Mouse (Mus musculus) neural tube, embryonic 15.5 days (tissue): ENCODE measurements at regions not wholly inside any gene's neighbourhood (a gene's known extent, or its start where the extent isn't known, plus 50 kb on each side); places are given as distances from the start of the nearest gene placed in this dataset.

Source experiments
- ATAC-seq: fragments of 200-750 bp; cut with Nextera tagmentation; 2 replicates; pipeline ENCODE4 v1.8.0; 2017; ENCODE audit warnings: mild to moderate bottlenecking, moderate TSS enrichment, moderate library complexity; ENCODE audit not compliant: low FRiP score
- H3K27ac ChIP-seq: fragments of 300-500 bp; sonication (generic); replicated peaks from 2 replicates; pipeline ENCODE4 v1.5.1; 2015; ENCODE audit warnings: mild to moderate bottlenecking, inconsistent platforms
- H3K27me3 ChIP-seq: fragments of 300-500 bp; sonication (generic); replicated peaks from 2 replicates; pipeline ENCODE4 v1.6.1; 2015; ENCODE audit warnings: inconsistent platforms
- H3K36me3 ChIP-seq: fragments of 300-500 bp; sonication (generic); 2 replicates; pipeline ENCODE4 v1.6.1; 2015; ENCODE audit warnings: inconsistent platforms
- H3K4me1 ChIP-seq: fragments of 300-500 bp; sonication (generic); 2 replicates; pipeline ENCODE4 v1.6.1; 2015; ENCODE audit warnings: inconsistent platforms
- H3K4me2 ChIP-seq: fragments of 300-500 bp; sonication (generic); 2 replicates; pipeline ENCODE4 v1.6.1; 2015; ENCODE audit warnings: inconsistent platforms, mild to moderate bottlenecking, moderate library complexity
- H3K4me3 ChIP-seq: fragments of 300-500 bp; sonication (generic); replicated peaks from 2 replicates; pipeline ENCODE4 v1.5.1; 2015; ENCODE audit warnings: mild to moderate bottlenecking, inconsistent platforms
- H3K9ac ChIP-seq: fragments of 300-500 bp; sonication (generic); replicated peaks from 2 replicates; pipeline ENCODE4 v1.6.1; 2015; ENCODE audit warnings: mild to moderate bottlenecking, inconsistent platforms
- H3K9me3 ChIP-seq: fragments of 300-500 bp; sonication (generic); replicated peaks from 2 replicates; pipeline ENCODE4 v1.6.1; 2016; ENCODE audit warnings: inconsistent platforms
- WGBS: fragments of 180-500 bp; shearing (Covaris S2); methylation state at CpG from one replicate; pipeline ENCODE4 v1.1.7; 2015; ENCODE audit warnings: mixed read lengths; 5-methylcytosine and 5-hydroxymethylcytosine counted together

DNA sequence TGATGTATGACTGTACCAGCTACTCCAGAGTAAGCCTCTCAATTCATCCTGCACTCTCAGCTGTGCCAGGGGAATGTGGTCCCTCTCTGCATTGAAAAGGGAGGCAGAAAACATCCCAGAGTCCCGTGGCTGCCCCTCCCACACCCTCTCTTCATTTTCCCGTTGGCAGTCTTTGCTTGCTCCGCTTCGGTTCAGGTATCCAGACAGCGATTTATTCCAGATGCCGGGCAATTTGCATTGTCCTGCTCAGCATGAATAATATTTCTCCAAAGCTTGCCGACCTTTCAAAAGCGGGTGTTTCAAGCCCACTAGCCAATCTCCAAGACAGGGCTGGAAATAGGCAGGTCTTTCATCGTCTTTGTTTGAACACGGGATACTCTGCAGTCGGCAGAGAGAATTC is 220.5 kb upstream of the Ntm start:
- Histone ChIP-seq H3K9me3 (no peaks in the 10 kb centered on the region), H3K4me3 (no peak overlapping the region), H3K36me3 (no peaks in the 10 kb centered on the region), H3K4me2 (no peak overlapping the region), H3K9ac (no peak overlapping the region), H3K4me1 (peaks cover 14% of the 10 kb centered on the region; the same call in 1 of the 2 replicates), H3K27me3 (no peaks in the 10 kb centered on the region), H3K27ac (no peak overlapping the region)
- ATAC-seq = no peak
- 57% methylated on average over 11 of the region's 11 CpGs for WGBS

DNA sequence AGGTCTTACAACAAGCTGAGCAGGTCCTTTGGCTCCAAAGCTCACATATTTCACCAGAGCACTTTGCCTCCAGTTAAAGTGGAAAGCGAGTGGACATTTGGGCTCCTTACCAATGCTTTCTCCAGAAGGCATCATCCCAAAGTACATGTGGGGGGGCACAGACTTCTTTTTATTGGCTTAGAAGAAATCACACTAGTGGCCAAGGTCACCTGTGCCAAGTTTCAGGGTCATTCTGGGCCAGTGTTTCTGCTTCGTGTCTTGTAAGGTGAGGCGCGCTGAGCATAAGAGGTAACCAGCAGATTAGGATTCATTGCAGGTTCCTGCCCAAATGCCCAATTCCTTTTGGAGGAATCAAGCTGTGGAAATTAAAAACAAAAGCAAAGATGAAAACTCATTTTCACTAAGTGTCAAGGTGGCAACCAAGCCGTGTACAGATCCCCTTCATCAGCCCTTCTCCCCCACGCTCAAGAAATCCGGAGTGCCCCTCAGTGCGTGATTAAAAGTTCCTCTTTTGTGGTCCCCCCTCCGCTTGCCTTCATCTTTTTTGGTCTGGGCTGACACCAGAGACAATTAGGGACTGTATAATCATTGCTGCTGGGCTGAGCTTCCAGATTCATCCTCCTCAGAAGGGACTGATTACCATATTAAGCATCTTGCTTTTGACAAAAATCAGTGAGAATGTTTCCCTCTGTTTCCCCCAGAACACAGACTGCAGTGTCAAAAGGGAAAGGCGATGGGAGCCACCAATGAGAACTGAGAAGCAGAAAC is 222.2 kb upstream of the Ntm start:
- Histone ChIP-seq H3K36me3 (no peaks in the 10 kb centered on the region), H3K9me3 (no peaks in the 10 kb centered on the region), H3K27me3 (no peaks in the 10 kb centered on the region), H3K9ac (no peak overlapping the region), H3K4me3 (no peak overlapping the region), H3K4me2 (no peak overlapping the region), H3K27ac (no peak overlapping the region), H3K4me1 (peaks cover 14% of the 10 kb centered on the region; the same call in 1 of the 2 replicates)
- ATAC-seq = no peak
- WGBS = 71% methylated on average over 10 of the region's 10 CpGs

DNA sequence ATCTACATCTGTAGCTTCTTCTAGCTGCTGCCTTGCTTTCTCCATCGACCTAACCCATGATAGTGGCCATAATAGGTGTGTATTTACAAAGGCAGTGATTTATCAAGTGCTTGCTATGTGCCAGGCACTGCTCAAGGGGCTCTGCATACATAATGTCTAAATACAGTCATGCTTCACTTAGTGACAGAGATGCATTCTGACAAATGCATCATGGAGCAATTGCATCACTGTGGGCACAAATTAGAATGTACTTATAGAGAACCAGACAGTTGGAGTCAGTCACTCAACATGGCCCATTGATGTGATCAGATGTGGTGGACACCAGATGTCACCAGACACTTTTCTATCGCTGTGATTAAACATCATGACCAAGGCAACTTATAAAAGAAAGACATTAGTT is 223.3 kb upstream of the Ntm start:
- Histone ChIP-seq H3K4me3 (no peak overlapping the region), H3K27me3 (no peaks in the 10 kb centered on the region), H3K9ac (no peak overlapping the region), H3K36me3 (no peaks in the 10 kb centered on the region), H3K4me2 (no peak overlapping the region), H3K4me1 (peaks cover 14% of the 10 kb centered on the region; the same call in 1 of the 2 replicates), H3K27ac (no peak overlapping the region), H3K9me3 (no peaks in the 10 kb centered on the region)
- no peak for ATAC-seq
- 82% methylated on average over 2 of the region's 2 CpGs for WGBS

DNA sequence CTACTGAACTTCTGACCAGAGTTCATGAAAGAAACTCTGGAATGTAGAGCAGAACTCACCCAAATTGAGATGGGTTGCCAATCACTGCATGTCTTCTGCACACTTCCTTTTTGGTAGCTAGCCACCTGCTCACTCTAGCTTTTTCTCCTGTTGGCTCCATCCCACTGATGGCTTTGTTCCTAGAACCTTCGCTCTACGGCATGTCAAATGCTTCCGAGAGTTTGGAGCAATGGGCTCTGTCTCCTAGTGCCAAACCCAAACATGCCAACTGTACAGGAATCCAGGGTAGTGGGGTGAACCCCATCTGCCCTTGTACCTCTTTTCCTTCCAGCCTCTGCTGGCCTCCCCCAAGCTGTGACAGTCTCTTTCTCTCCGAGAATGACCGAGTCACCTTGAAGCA is 227.1 kb upstream of the Ntm start:
- Histone ChIP-seq H3K27ac (no peak overlapping the region), H3K4me1 (0 out of 2 replicates have a peak, but pooled peaks cover under 1% of the 10 kb centered on the region), H3K9ac (no peak overlapping the region), H3K4me2 (no peak overlapping the region), H3K27me3 (no peaks in the 10 kb centered on the region), H3K36me3 (no peaks in the 10 kb centered on the region), H3K4me3 (no peak overlapping the region), H3K9me3 (no peaks in the 10 kb centered on the region)
- WGBS = 91% methylated on average over 5 of the region's 5 CpGs
- ATAC-seq = no peak

DNA sequence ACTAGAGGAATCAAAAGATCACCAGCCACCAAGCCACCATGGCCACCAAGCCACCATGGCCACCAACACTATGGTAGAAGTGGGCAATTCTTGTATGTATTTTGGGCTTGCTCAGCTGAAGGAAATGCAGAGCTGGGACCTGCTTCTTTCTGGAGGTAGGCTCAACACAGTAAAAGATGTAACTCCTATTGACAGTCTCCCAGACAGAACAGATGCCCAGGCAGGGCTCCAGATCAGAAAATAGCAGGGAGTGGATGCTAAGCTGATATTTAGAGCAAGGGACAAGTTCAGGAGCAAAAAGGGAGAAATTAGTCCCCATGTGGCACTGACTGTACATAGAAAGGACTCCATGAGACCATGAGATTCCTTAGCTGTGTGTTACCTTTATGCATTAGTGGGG is 228.2 kb upstream of the Ntm start:
- no peak overlapping the region for H3K9ac ChIP-seq
- H3K4me2 ChIP-seq = no peak overlapping the region
- H3K9me3 ChIP-seq = no peaks in the 10 kb centered on the region
- ATAC-seq = no peak
- H3K4me1 ChIP-seq = no peaks in the 10 kb centered on the region
- H3K27ac ChIP-seq = no peak overlapping the region
- H3K27me3 ChIP-seq = no peaks in the 10 kb centered on the region
- no peaks in the 10 kb centered on the region for H3K36me3 ChIP-seq
- no peak overlapping the region for H3K4me3 ChIP-seq

DNA sequence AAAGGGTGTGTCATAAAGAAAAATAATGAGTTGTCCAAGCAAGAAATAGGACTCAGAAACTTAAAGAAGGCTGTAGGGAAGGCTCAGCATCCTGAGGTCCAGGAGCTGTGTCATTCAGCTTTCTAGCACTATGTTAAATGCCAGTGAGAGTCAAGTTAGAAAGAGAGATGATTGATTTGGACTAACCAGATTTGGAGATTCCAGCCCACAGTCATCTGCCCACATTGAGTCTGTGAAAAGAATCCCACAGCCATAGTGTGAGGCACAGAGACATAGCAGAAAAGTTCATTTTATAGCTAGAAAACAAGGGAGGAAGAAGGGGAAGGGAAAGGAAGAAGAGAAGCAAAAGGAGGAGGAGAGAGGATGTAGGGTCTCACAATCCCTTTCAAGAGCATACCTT is 229.0 kb upstream of the Ntm start:
- no peaks in the 10 kb centered on the region for H3K9me3 ChIP-seq
- H3K27me3 ChIP-seq = no peaks in the 10 kb centered on the region
- no peaks in the 10 kb centered on the region for H3K4me1 ChIP-seq
- H3K4me3 ChIP-seq = no peak overlapping the region
- H3K27ac ChIP-seq = no peak overlapping the region
- H3K36me3 ChIP-seq = no peaks in the 10 kb centered on the region
- no peak overlapping the region for H3K4me2 ChIP-seq
- H3K9ac ChIP-seq = no peak overlapping the region
- ATAC-seq = no peak

DNA sequence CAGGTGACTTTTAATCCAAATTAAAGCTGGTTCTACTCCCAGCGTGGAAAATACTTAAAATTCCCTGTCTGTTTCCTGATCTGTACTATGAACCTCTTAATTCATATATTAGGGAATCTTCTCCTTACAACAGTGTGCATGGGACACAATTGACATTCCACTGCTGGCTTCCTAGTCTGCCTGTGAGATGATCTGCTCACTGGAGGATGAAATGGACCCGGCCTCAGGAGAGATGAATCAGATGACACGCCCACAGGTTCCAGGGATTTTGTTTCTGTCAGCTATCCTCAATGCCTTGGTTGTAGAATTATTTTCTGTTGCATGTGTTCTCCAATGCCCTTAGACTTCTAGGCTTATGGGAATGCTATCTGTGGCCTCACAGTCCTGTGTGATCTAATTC is 231.9 kb upstream of the Ntm start:
- Histone ChIP-seq H3K4me2 (no peak overlapping the region), H3K36me3 (no peaks in the 10 kb centered on the region), H3K4me3 (no peak overlapping the region), H3K27ac (no peak overlapping the region), H3K4me1 (no peaks in the 10 kb centered on the region), H3K27me3 (no peaks in the 10 kb centered on the region), H3K9me3 (no peaks in the 10 kb centered on the region), H3K9ac (no peak overlapping the region)
- 82% methylated on average over 3 of the region's 3 CpGs for WGBS
- ATAC-seq = no peak

DNA sequence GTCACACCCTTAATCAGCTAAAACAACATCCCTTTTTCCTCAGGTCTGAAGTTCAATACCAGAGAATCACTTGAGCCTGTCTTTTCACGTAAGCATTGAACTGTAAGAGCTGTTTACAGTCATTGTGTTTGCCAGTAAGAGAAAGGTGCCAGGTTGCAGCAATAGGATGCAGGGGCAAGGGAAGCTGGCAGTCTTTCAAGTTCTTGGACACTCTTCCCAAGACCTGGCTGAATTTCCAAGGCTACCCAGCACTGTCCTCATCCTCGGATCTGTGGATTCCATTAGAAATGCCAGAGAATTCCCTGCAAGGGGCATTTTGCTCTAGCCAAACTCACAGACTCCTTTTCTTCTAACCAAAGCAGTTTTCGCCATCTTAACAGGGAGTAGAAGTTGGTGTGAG is 224.5 kb upstream of the Snx19 start:
- Histone ChIP-seq H3K4me3 (no peak overlapping the region), H3K27me3 (no peaks in the 10 kb centered on the region), H3K27ac (no peak overlapping the region), H3K36me3 (no peaks in the 10 kb centered on the region), H3K9me3 (no peaks in the 10 kb centered on the region), H3K4me1 (no peaks in the 10 kb centered on the region), H3K4me2 (no peak overlapping the region), H3K9ac (no peak overlapping the region)
- 94% methylated on average over 3 of the region's 3 CpGs for WGBS
- no peak for ATAC-seq

DNA sequence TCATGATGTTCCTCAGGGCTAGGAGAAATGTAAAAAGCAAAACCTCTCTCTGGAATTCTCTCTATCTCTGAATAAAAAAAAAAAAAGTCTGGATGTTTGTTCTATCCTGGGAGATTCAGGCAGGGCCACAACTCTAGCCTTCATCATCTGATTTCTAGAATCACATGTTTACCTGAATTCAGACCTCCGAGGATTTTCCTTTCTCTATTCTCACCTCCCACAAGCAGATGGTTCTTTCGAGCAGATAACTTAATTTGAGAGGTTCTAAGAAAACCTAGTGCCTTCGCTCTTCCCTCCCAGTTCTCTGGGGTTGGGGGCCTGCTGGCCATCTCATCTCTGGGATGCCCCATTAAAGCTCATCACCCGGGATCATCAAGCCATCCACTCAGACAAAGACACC is 219.3 kb upstream of the Snx19 start:
- no peak for ATAC-seq
- Histone ChIP-seq H3K27ac (no peak overlapping the region), H3K27me3 (no peaks in the 10 kb centered on the region), H3K4me3 (no peak overlapping the region), H3K9me3 (no peaks in the 10 kb centered on the region), H3K4me2 (no peak overlapping the region), H3K36me3 (no peaks in the 10 kb centered on the region), H3K4me1 (peaks cover 5% of the 10 kb centered on the region; the same call in 1 of the 2 replicates), H3K9ac (no peak overlapping the region)
- 89% methylated on average over 4 of the region's 4 CpGs for WGBS

DNA sequence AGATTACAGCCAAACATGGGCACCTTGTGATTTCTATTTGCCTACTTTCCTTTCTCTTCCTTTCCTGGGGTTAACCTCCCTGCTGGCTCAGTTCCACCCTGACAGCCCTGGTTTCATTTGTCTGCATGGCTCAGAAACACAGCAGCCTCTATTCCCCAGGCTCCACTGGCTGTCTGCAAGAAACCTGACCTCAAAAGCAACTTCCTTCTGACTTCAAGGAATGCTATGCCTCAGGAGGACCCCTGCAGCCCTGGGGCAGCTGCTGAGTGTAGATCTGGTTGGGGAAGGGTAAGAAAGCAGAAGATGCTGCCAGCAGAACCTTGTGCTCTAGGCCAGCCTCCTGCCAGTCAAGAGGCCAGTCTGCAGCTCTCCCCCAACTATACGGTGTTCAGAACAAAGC is 217.1 kb upstream of the Snx19 start:
- Histone ChIP-seq H3K9me3 (no peaks in the 10 kb centered on the region), H3K4me3 (no peak overlapping the region), H3K27ac (no peak overlapping the region), H3K9ac (no peak overlapping the region), H3K4me1 (peaks cover 5% of the 10 kb centered on the region; the same call in 1 of the 2 replicates), H3K36me3 (no peaks in the 10 kb centered on the region), H3K27me3 (no peaks in the 10 kb centered on the region), H3K4me2 (no peak overlapping the region)
- WGBS = 23% methylated on average over 1 of the region's 1 CpGs
- no peak for ATAC-seq

DNA sequence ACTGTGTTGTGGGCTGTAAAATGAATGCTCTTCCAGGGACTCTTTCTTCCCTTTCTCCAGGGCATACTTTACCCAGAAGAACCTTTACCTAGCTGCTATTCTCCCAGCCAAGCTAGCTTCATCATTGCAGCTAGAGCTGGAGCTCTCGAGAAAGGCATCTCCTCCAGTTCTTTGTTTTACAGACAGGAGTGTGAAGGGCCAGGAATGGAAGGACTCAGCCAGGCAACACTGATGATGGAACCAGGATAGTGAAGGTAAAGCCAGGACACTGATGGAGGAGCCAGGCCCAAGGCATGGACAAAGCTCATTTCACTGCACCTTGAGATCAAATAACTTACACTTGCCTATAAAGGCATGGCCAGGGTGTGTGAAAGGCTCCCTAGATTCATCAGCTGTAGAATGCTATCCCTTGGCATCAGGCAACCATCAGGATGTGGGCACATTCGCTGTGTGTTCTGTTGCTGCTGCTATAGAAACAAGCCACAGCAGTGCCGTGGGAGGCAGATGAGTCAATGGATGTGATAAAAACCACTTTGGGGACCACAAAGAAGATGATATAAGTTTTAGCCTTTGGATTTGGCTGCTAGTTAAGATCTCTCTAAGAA is 214.3 kb upstream of the Snx19 start:
- H3K9me3 ChIP-seq = no peaks in the 10 kb centered on the region
- ATAC-seq = no peak
- H3K36me3 ChIP-seq = no peaks in the 10 kb centered on the region
- 79% methylated on average over 3 of the region's 3 CpGs for whole genome bisulfite sequencing
- no peak overlapping the region for H3K27ac ChIP-seq
- H3K4me3 ChIP-seq = no peak overlapping the region
- H3K27me3 ChIP-seq = no peaks in the 10 kb centered on the region
- peaks cover 5% of the 10 kb centered on the region; the same call in 1 of the 2 replicates for H3K4me1 ChIP-seq
- H3K4me2 ChIP-seq = no peak overlapping the region
- no peak overlapping the region for H3K9ac ChIP-seq

DNA sequence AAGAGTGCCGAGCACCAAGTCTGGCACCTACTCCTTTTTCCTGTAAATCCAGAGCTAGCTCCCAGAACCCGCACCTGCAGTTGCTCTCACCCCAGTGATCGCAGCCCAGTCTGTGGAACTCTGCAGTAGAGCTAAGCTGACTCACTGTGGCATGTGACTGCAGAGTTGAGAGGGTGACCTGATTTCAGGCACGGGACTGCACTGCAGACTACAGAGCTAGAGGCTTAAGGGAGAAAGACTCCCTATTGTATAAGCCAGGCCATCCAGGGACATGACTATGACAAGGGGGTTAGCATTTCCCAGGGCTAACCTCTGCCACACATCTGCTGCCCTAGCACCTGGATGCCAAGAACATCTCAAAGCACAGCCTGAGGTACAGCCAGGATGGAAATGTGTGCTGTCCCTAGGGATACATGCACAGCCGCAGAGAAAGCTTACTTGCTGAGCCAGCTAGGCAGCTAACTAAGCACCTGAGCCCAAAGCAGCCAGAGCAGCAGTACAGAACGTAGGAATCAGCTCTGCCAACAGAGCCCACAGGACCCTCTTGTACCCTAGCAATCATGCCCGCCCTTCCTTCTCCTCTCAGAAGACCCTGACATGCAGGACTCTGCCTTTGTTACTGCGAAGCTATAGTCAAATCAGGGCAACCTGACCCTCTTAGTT is 192.3 kb upstream of the Snx19 start:
- Histone ChIP-seq H3K9ac (no peak overlapping the region), H3K36me3 (no peaks in the 10 kb centered on the region), H3K4me1 (peaks cover 20% of the 10 kb centered on the region), H3K4me3 (no peak overlapping the region), H3K9me3 (no peaks in the 10 kb centered on the region), H3K27me3 (no peaks in the 10 kb centered on the region), H3K4me2 (no peak overlapping the region), H3K27ac (no peak overlapping the region)
- ATAC-seq = no peak
- 61% methylated on average over 8 of the region's 8 CpGs for WGBS
